Mouse (Mus musculus) limb, embryonic 13.5 days (tissue): ENCODE results near the gene Itga9. TPM values are rescaled to one million over a fixed set of nuclear protein-coding genes. Genes with fewer than 3 reads are reported as not detected.

Experiments used
- ATAC-seq: fragments of 200-750 bp; cut with Nextera tagmentation; 2 replicates; pipeline ENCODE4 v1.8.0; 2017; ENCODE audit warnings: low read depth, moderate number of reproducible peaks, moderate TSS enrichment; ENCODE audit not compliant: low FRiP score
- H3K27ac ChIP-seq: fragments of 300-500 bp; sonication (generic); 2 replicates; pipeline ENCODE4 v1.5.1; 2015; ENCODE audit warnings: inconsistent platforms, mild to moderate bottlenecking, moderate library complexity
- H3K27me3 ChIP-seq: fragments of 300-500 bp; sonication (generic); 2 replicates; pipeline ENCODE4 v1.6.1; 2015; ENCODE audit warnings: mild to moderate bottlenecking, inconsistent platforms
- H3K36me3 ChIP-seq: fragments of 300-500 bp; sonication (generic); 2 replicates; pipeline ENCODE4 v1.6.1; 2015; ENCODE audit warnings: inconsistent platforms, mild to moderate bottlenecking, moderate library complexity
- H3K4me1 ChIP-seq: fragments of 300-500 bp; sonication (generic); 2 replicates; pipeline ENCODE4 v1.6.1; 2015; ENCODE audit warnings: inconsistent platforms
- H3K4me2 ChIP-seq: fragments of 300-500 bp; sonication (generic); replicated peaks from 2 replicates; pipeline ENCODE4 v1.6.1; 2015; ENCODE audit warnings: inconsistent platforms, mild to moderate bottlenecking, moderate library complexity
- H3K4me3 ChIP-seq: fragments of 300-500 bp; sonication (generic); 2 replicates; pipeline ENCODE4 v1.5.1; 2015; ENCODE audit warnings: moderate library complexity, mild to moderate bottlenecking, inconsistent platforms
- H3K9ac ChIP-seq: fragments of 300-500 bp; sonication (generic); 2 replicates; pipeline ENCODE4 v1.6.1; 2015; ENCODE audit warnings: mild to moderate bottlenecking, inconsistent platforms
- H3K9me3 ChIP-seq: fragments of 300-500 bp; sonication (generic); 2 replicates; pipeline ENCODE4 v1.6.1; 2016; ENCODE audit warnings: inconsistent platforms
- WGBS: fragments of 180-500 bp; shearing (Covaris S2); methylation state at CpG from one replicate; pipeline ENCODE4 v1.1.7; 2015; 5-methylcytosine and 5-hydroxymethylcytosine counted together
- polyA plus RNA-seq: library from polyadenylated mRNA; unstranded; fragments of >200 nt; fragmentation: Nextera tagmentation; extraction: Ambion mirVana; gene quantifications from 2 replicates; pipeline ENCODE4 v1.2.1, GENCODE M21; 2015

Gene Itga9
- 9.1 and 10.9 TPM in 2 replicates for polyA plus RNA-seq

- WGBS, result 10% methylated on average over 42 of the region's 42 CpGs
- Histone ChIP-seq H3K4me3 (peak within 1 kb of the TSS; percentile 79), H3K27ac (peak within 1 kb of the TSS; percentile 39; the same call in 1 of the 2 replicates), H3K27me3 (peaks cover 9% of the 10 kb centered on the region), H3K4me1 (peaks cover 36% of the 10 kb centered on the region), H3K9me3 (no peaks in the 10 kb centered on the region), H3K9ac (peak within 1 kb of the TSS; percentile 95), H3K4me2 (peak within 1 kb of the TSS; percentile 94), H3K36me3 (no peaks in the 10 kb centered on the region)
- peak; percentile 87 for ATAC-seq
Observed at GRCm38 (mm10) chr9:118606148-118606816, at the start of gene Itga9. TSS of gene Itga9 (plus strand) at chr9:118606690.

DNA sequence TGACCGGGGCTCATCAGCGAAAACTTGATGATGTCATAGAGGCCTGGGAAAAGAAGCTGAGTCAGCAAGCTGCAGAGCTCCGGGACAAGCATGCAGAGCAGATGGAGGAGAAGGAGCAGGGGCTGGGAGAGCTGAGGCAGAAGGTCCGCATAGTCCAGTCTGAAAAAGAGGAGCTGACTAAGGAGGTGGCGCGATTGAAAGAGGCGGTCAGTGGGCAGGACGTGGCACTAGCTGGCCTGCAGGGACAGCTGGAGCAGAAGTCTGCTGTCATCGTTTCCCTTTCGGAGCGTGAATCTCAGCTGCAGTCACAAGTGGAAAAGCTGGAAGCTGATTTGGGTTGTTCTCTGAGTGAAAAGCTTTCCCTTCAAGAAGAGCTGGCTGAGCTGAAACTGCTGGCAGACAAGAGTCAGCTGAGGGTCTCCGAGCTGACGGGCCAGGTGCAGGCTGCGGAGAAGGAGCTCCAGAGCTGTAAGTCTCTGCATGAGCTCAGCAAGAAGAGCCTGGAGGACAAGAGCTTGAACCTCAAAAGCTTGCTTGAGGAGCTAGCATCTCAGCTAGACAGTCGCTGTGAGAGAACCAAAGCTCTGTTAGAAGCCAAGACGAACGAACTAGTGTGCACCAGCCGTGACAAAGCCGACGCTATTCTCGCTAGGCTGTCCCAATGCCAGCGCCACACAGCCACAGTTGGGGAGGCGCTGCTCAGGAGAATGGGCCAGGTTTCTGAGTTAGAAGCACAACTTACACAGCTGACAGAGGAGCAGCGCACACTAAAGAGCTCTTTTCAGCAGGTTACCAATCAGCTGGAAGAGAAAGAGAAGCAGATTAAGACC is 49.3 kb upstream of the Itga9 start:
- Histone ChIP-seq H3K9ac (no peak overlapping the region), H3K4me3 (no peak overlapping the region), H3K27me3 (no peaks in the 10 kb centered on the region), H3K4me2 (no peak overlapping the region), H3K36me3 (peaks cover 89% of the 10 kb centered on the region), H3K4me1 (no peaks in the 10 kb centered on the region), H3K27ac (no peak overlapping the region), H3K9me3 (no peaks in the 10 kb centered on the region)
- whole genome bisulfite sequencing, result 89% methylated on average over 24 of the region's 24 CpGs
- ATAC-seq, result no peak

- no peak for ATAC-seq
- H3K27me3 ChIP-seq, result no peaks in the 10 kb centered on the region
- H3K9ac ChIP-seq, result no peak overlapping the region
- H3K4me1 ChIP-seq, result no peaks in the 10 kb centered on the region
- H3K4me3 ChIP-seq, result no peak overlapping the region
- H3K36me3 ChIP-seq, result peaks cover 96% of the 10 kb centered on the region
- no peak overlapping the region for H3K4me2 ChIP-seq
- H3K9me3 ChIP-seq, result no peaks in the 10 kb centered on the region
- 98% methylated on average over 11 of the region's 11 CpGs for WGBS
- H3K27ac ChIP-seq, result no peak overlapping the region
Observed at GRCm38 (mm10) chr9:118563356-118563755, 43.1 kb upstream of the Itga9 start.

GRCm38 (mm10) chr9:118563866-118564265 is 42.6 kb upstream of the Itga9 start:
- H3K27ac ChIP-seq, result no peak overlapping the region
- H3K36me3 ChIP-seq, result peaks cover 91% of the 10 kb centered on the region
- no peaks in the 10 kb centered on the region for H3K4me1 ChIP-seq
- 94% methylated on average over 7 of the region's 7 CpGs for WGBS
- H3K4me3 ChIP-seq, result no peak overlapping the region
- no peaks in the 10 kb centered on the region for H3K27me3 ChIP-seq
- no peaks in the 10 kb centered on the region for H3K9me3 ChIP-seq
- no peak overlapping the region for H3K4me2 ChIP-seq
- no peak for ATAC-seq
- no peak overlapping the region for H3K9ac ChIP-seq

DNA sequence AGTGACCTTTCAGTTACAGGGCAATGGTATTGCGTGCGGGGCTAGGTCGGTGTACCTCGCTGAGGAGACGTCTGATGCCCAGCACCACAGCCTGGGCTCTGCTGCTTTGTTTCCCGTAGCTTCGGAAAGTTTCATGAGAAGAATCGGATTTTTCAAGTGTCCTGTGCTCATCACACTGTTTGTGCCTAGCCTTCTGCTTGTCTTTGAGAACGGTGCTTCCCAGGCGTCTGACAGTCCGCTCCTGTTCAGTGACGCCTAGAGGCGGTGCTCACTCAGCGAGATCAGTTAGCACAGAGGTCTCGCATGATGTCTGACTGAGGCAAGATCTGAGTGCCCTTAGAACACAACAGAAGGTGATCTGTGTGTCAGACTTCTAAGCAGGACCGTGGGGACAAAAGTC is 41.8 kb upstream of the Itga9 start:
- no peak for ATAC-seq
- H3K4me1 ChIP-seq, result no peaks in the 10 kb centered on the region
- H3K27ac ChIP-seq, result no peak overlapping the region
- H3K27me3 ChIP-seq, result no peaks in the 10 kb centered on the region
- peaks cover 91% of the 10 kb centered on the region for H3K36me3 ChIP-seq
- 92% methylated on average over 16 of the region's 16 CpGs for WGBS
- H3K4me2 ChIP-seq, result no peak overlapping the region
- no peaks in the 10 kb centered on the region for H3K9me3 ChIP-seq
- no peak overlapping the region for H3K4me3 ChIP-seq
- H3K9ac ChIP-seq, result no peak overlapping the region

GRCm38 (mm10) chr9:118569328-118569727 is 37.2 kb upstream of the Itga9 start:
- H3K36me3 ChIP-seq, result peaks cover 88% of the 10 kb centered on the region
- WGBS, result 87% methylated on average over 6 of the region's 6 CpGs
- ATAC-seq, result no peak

DNA sequence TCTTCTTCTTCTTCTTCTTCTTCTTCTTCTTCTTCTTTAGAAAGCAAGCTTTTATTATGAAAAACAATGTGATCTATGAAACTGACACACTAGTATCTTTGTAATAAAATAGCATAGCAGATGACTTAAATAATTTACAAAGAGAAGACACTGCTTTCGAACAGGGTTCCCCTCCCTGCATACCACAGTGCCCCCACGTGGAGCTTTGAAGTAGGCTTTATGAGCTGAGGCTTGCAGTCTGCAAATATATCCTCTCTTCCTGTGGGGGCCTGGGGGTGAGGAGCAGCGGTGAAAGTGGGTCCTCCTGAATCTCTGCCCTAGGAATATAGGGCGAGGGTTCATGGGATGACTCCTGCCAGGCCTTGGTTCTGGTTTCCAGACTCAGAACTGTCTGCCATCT is 35.6 kb upstream of the Itga9 start:
- Histone ChIP-seq H3K4me1 (no peaks in the 10 kb centered on the region), H3K9ac (no peak overlapping the region), H3K4me3 (no peak overlapping the region), H3K27ac (no peak overlapping the region), H3K36me3 (peaks cover 85% of the 10 kb centered on the region), H3K27me3 (no peaks in the 10 kb centered on the region), H3K4me2 (no peak overlapping the region), H3K9me3 (no peaks in the 10 kb centered on the region)
- ATAC-seq, result no peak
- 78% methylated on average over 4 of the region's 4 CpGs for WGBS

More at GRCm38 (mm10) chr9:118569328-118569727, 37.2 kb upstream of the Itga9 start:
- no peaks in the 10 kb centered on the region for H3K27me3 ChIP-seq
- H3K27ac ChIP-seq, result no peak overlapping the region
- no peak overlapping the region for H3K4me2 ChIP-seq
- H3K4me1 ChIP-seq, result no peaks in the 10 kb centered on the region
- H3K4me3 ChIP-seq, result no peak overlapping the region
- no peaks in the 10 kb centered on the region for H3K9me3 ChIP-seq
- H3K9ac ChIP-seq, result no peak overlapping the region

DNA sequence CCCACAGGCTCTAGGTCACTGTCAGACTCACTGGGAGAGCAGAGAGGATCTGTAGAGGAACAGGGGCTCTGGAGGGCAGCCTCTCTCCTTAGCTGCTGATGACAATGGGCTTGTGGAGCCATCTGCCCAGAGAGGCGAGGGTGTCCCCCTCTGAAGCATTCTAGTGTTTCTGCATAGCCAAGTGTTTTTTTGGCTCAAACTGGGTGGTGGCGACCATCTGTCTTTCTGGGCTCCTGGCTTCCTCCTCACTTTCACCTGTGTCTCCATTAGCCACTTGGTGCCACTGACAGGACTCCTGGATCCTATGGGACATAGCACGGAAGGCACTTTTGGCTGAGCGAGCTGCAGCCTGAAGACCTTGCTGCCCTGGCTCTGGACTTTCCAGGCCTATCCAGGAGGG is 34.8 kb upstream of the Itga9 start:
- Histone ChIP-seq H3K36me3 (peaks cover 85% of the 10 kb centered on the region), H3K27me3 (no peaks in the 10 kb centered on the region), H3K4me1 (no peaks in the 10 kb centered on the region), H3K4me3 (no peak overlapping the region), H3K9me3 (no peaks in the 10 kb centered on the region), H3K4me2 (no peak overlapping the region), H3K27ac (no peak overlapping the region), H3K9ac (no peak overlapping the region)
- ATAC-seq, result no peak
- WGBS, result 82% methylated on average over 4 of the region's 4 CpGs

DNA sequence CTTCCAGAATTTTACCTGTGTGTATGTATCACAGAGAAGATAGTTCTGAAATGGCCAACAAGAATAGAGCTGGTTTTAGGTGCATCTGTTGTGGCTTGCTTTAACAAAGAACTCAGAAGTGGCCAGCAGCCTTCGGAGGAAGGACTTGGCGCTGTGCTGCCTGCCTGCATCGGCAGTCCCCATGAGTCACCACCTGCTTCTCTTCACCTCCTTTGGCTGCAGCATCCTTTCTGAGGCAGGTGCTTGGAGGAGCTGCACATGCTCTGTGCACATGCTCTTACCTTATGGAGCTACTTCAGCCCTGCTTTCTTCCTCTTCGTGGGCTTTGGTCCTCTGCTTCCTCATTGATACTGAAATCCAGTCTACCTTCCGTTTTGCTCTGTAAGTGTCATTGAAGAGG is 31.6 kb upstream of the Itga9 start:
- Histone ChIP-seq H3K4me2 (no peak overlapping the region), H3K9me3 (no peaks in the 10 kb centered on the region), H3K27me3 (no peaks in the 10 kb centered on the region), H3K9ac (no peak overlapping the region), H3K27ac (no peak overlapping the region), H3K36me3 (peaks cover 84% of the 10 kb centered on the region), H3K4me3 (no peak overlapping the region), H3K4me1 (no peaks in the 10 kb centered on the region)
- whole genome bisulfite sequencing, result 95% methylated on average over 5 of the region's 5 CpGs
- no peak for ATAC-seq

DNA sequence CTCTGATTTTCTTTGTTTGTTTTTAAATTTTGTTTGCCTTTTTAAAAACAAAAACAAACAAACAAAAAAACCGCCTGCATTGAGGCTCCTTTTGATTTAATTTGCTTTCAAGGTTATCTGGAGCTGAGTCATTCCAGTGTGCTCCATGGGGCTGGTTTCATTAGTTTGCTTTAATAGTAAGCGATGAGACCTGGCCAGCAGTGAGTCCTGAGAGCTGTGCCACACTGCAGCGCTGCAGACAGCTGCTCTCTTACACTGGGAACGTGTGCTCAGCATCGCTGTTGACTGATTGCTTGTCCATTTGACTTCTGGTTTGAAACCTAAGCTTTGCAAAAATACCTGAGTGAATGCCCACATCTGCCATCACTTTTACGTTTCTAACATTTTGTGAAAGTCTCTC is 26.1 kb upstream of the Itga9 start:
- H3K4me3 ChIP-seq, result no peak overlapping the region
- H3K4me1 ChIP-seq, result no peaks in the 10 kb centered on the region
- peaks cover 71% of the 10 kb centered on the region for H3K36me3 ChIP-seq
- no peak overlapping the region for H3K27ac ChIP-seq
- H3K4me2 ChIP-seq, result no peak overlapping the region
- no peak overlapping the region for H3K9ac ChIP-seq
- H3K27me3 ChIP-seq, result no peaks in the 10 kb centered on the region
- ATAC-seq, result no peak
- H3K9me3 ChIP-seq, result no peaks in the 10 kb centered on the region
- 68% methylated on average over 6 of the region's 6 CpGs for WGBS

DNA sequence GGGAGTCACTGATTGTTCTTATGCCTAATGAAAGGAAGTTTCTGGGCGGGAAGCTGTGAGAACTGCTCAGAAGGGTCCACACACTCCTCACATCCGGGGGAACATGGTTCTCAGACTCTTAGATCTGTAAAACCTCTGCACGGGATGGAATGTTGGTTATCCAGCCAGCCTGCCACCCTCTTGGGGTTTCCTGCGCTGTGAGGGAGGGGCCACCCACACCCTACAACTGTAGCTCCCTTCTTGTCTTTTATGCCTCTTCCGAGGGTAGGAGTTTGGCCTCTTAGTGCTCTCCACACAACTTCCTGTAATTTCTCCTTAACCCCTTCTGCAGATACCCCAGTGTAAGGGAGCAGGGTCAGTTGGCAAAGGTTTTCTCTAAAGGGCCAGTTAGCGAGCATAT is 23.7 kb upstream of the Itga9 start:
- no peak overlapping the region for H3K4me3 ChIP-seq
- H3K9ac ChIP-seq, result no peak overlapping the region
- WGBS, result 67% methylated on average over 6 of the region's 6 CpGs
- no peak for ATAC-seq
- H3K27me3 ChIP-seq, result no peaks in the 10 kb centered on the region
- no peaks in the 10 kb centered on the region for H3K9me3 ChIP-seq
- peaks cover 53% of the 10 kb centered on the region for H3K36me3 ChIP-seq
- no peak overlapping the region for H3K27ac ChIP-seq
- H3K4me2 ChIP-seq, result no peak overlapping the region
- H3K4me1 ChIP-seq, result no peaks in the 10 kb centered on the region

DNA sequence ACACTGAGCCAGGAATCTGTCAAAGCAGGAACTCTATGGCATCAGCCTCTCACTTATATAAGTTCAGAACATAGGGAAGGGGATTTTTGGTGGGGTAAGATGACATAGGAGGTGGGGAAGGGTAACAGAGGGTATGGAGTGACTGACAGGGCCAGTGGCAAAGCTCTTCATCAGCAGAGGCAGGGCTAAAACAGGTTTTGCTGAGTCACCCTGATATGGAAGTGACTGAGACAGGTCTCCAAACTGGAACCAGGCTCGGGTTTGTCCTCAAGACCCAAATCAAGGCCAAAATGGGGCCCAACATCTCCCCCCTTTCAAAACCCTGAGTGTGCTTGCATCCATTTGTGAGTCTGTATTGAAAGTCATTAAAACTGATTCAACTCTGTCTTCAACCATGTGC is 21.7 kb upstream of the Itga9 start:
- no peaks in the 10 kb centered on the region for H3K9me3 ChIP-seq
- H3K27ac ChIP-seq, result no peak overlapping the region
- H3K4me2 ChIP-seq, result no peak overlapping the region
- peaks cover 34% of the 10 kb centered on the region for H3K36me3 ChIP-seq
- WGBS, result 85% methylated on average over 1 of the region's 1 CpGs
- no peaks in the 10 kb centered on the region for H3K27me3 ChIP-seq
- H3K4me1 ChIP-seq, result peaks cover 5% of the 10 kb centered on the region
- no peak overlapping the region for H3K4me3 ChIP-seq
- no peak overlapping the region for H3K9ac ChIP-seq
- ATAC-seq, result no peak
